Mouse (Mus musculus) lung, embryonic 14.5 days (tissue): ENCODE data around the gene Rsg1. TPM values are rescaled to one million over a fixed set of nuclear protein-coding genes. Genes with fewer than 3 reads are reported as not detected.

ENCODE experiments used
- ATAC-seq: fragments of 200-750 bp; cut with Nextera tagmentation; 2 replicates; pipeline ENCODE4 v1.8.0; 2017; ENCODE audit warnings: mild to moderate bottlenecking, moderate TSS enrichment, moderate library complexity; ENCODE audit not compliant: insufficient read depth
- DNase-seq: peaks from one replicate; pipeline ENCODE4 v3.0.0-alpha.2; 2015
- H3K27ac ChIP-seq: fragments of 300-500 bp; sonication (generic); 2 replicates; pipeline ENCODE4 v1.5.1; 2014; ENCODE audit warnings: low read depth, mild to moderate bottlenecking, moderate library complexity
- H3K27me3 ChIP-seq: fragments of 300-500 bp; sonication (generic); 2 replicates; pipeline ENCODE4 v1.6.1; 2014; ENCODE audit warnings: low read length, control low read depth; ENCODE audit not compliant: insufficient read depth
- H3K36me3 ChIP-seq: fragments of 300-500 bp; sonication (generic); 2 replicates; pipeline ENCODE4 v1.6.1; 2014; ENCODE audit warnings: control low read depth; ENCODE audit not compliant: insufficient read depth
- H3K4me1 ChIP-seq: fragments of 300-500 bp; sonication (generic); 2 replicates; pipeline ENCODE4 v1.6.1; 2014; ENCODE audit warnings: antibody characterized with exemption, control low read depth; ENCODE audit not compliant: insufficient read depth
- H3K4me2 ChIP-seq: fragments of 300-500 bp; sonication (generic); 2 replicates; pipeline ENCODE4 v1.6.1; 2014; ENCODE audit warnings: mild to moderate bottlenecking
- H3K4me3 ChIP-seq: fragments of 300-500 bp; sonication (generic); 2 replicates; pipeline ENCODE4 v1.5.1; 2014; ENCODE audit warnings: low read depth, low read length
- H3K9ac ChIP-seq: fragments of 300-500 bp; sonication (generic); 2 replicates; pipeline ENCODE4 v1.6.1; 2014
- H3K9me3 ChIP-seq: fragments of 300-500 bp; sonication (generic); 2 replicates; pipeline ENCODE4 v1.6.1; 2016; ENCODE audit warnings: low read depth, low read length, control low read depth
- CTCF ChIP-seq: IDR thresholded peaks from 2 replicates; pipeline ENCODE4 v1.5.1; 2016; ENCODE audit warnings: antibody characterized with exemption, low read depth
- WGBS: fragments of 180-500 bp; shearing (Covaris S2); extraction: QIAGEN DNeasy Blood & Tissue Kit; methylation state at CpG from one replicate; pipeline ENCODE4 v1.1.7; 2014; 5-methylcytosine and 5-hydroxymethylcytosine counted together
- polyA plus RNA-seq: library from polyadenylated mRNA; unstranded; fragments of >200 nt; fragmentation: Nextera tagmentation; extraction: Ambion mirVana; gene quantifications from 2 replicates; pipeline ENCODE4 v1.2.1, GENCODE M21; 2014

Gene Rsg1
- polyA plus RNA-seq, 1 experiment from 2014 or later: 6.3 TPM

DNA sequence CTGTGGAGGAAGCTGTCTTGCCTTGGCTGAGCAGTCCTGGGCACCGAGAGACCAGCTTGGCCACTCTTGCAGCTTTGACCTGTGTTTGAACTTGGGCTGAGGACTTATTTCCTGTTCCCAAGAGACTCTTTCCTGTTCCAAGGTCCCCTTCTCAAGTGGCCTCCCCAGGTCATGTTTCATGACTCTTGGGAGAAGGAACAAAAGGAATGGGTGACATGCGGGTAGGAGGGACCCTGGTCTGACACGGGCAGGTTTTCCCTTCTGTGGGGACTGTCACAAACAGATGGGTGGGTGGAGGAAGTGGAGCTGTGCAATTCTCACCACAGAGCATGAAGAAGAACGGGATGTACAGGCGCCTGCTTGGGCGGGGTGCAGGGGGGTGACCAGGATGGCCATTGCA is 58.0 kb downstream of the Rsg1 start:
- Histone ChIP-seq H3K9ac (no peak overlapping the region), H3K4me1 (peaks cover 6% of the 10 kb centered on the region), H3K27ac (no peak overlapping the region), H3K4me2 (no peak overlapping the region), H3K4me3 (no peak overlapping the region), H3K9me3 (no peaks in the 10 kb centered on the region), H3K27me3 (no peaks in the 10 kb centered on the region), H3K36me3 (no peaks in the 10 kb centered on the region)
- DNase-seq: peak; percentile 49
- no peak for TF ChIP-seq CTCF
- 46% methylated on average over 6 of the region's 6 CpGs for WGBS
- ATAC-seq: no peak

DNA sequence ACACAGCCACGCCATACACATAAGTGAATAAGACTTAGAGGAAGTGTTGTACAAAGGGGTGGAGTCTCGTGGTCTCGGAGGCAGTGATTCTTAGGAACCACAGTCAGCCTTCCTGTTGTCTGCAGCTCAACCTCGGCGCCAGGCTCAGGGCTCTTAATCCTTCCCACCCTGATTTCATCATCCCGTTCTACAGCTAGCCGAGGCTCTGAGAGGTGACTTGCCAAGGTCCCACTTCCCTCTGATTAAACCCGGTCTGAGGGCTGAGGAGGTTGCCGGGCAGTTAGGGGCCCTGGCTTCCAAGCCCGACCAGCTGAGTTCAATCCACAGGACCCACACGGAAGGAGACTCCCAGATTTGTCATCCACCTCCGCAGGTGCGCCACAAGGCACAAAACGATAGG is 59.1 kb downstream of the Rsg1 start:
- peak overlapping the region; percentile 54 for H3K4me2 ChIP-seq
- peak overlapping the region; percentile 11; the same call in 1 of the 2 replicates for H3K4me3 ChIP-seq
- H3K27me3 ChIP-seq: no peaks in the 10 kb centered on the region
- peak; percentile 6; the same call in 1 of the 2 replicates for ATAC-seq
- no peaks in the 10 kb centered on the region for H3K9me3 ChIP-seq
- H3K36me3 ChIP-seq: no peaks in the 10 kb centered on the region
- H3K4me1 ChIP-seq: peaks cover 14% of the 10 kb centered on the region
- no peak for TF ChIP-seq CTCF
- DNase-seq: peak; percentile 54
- 0 out of 2 replicates have a peak overlapping the region, but pooled peaks have one; percentile 13 for H3K9ac ChIP-seq
- peak overlapping the region; percentile 45; the same call in 1 of the 2 replicates for H3K27ac ChIP-seq
- WGBS: 15% methylated on average over 14 of the region's 14 CpGs

DNA sequence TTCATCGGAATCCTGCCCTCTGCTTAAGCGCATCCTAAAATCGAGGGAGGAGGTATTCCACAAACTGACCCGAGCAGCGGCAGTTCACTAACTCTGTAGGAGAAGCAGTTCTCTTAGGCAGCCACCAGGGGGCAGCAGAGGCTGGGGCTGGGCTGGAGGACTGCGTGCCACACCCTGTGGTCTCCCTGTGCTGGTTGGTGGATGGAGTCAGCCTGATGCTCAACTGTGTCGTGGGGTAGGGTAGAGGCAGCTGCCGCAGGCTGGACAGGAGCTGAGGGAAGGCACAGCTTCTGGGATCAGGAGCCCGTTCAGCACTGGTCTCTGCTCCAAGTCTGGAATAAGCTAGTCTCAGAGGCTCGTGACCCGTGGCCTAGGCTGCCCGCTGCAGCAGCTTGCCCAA is 59.5 kb downstream of the Rsg1 start:
- 0 out of 2 replicates have a peak overlapping the region, but pooled peaks have one; percentile 13 for H3K9ac ChIP-seq
- no peaks in the 10 kb centered on the region for H3K9me3 ChIP-seq
- TF ChIP-seq CTCF: peak; percentile 100
- peaks cover 17% of the 10 kb centered on the region for H3K4me1 ChIP-seq
- H3K27ac ChIP-seq: peak overlapping the region; percentile 45; the same call in 1 of the 2 replicates
- peak; percentile 81 for ATAC-seq
- peak overlapping the region; percentile 11; the same call in 1 of the 2 replicates for H3K4me3 ChIP-seq
- no peaks in the 10 kb centered on the region for H3K27me3 ChIP-seq
- H3K4me2 ChIP-seq: peak overlapping the region; percentile 54
- WGBS: 18% methylated on average over 12 of the region's 12 CpGs
- H3K36me3 ChIP-seq: no peaks in the 10 kb centered on the region
- DNase-seq: peak; percentile 92

DNA sequence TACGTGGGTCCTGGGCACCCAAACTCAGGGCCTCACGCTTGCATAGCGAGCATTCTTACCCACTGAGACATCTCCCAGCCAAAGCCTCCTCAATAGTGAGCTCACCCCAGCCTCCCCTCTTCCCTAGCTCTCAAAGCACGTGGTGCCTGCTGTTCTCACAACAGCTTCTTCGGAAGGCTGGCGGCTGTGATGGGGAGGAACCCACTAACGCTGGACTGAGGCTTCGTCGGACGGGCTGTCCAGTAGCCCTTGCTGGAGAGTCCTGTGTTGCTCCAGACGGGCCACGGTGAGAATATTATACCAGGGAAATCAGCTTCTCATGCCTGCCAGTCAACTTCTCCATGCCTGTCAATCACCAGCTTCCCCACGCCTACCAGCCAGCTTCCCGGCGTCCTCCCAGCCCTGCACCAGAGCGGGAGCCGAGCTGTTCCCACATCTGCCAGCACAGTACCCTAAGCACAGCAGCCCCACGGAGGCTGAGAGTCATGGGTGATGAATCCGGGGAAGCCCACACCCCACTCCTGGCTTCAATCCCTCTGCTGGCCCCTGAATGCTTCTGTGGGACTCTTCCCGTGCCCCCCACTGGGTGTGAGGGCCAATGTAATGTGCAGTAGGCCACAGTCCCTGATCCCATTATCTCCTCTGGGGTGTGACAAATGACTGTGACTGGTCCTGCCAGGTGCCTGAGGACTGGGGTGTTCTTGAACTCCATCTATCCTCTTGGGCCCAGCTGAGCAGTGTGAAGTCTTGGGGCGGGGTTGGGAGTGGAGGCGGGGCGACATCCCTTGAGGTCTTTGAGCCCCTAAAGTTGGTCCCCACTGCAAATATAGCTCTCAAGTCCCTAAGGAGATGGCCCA is 61.0 kb downstream of the Rsg1 start:
- Histone ChIP-seq H3K4me3 (no peak overlapping the region), H3K36me3 (no peaks in the 10 kb centered on the region), H3K27ac (0 out of 2 replicates have a peak overlapping the region, but pooled peaks have one; percentile 33), H3K9ac (no peak overlapping the region), H3K9me3 (no peaks in the 10 kb centered on the region), H3K27me3 (no peaks in the 10 kb centered on the region), H3K4me2 (0 out of 2 replicates have a peak overlapping the region, but pooled peaks have one; percentile 21), H3K4me1 (peaks cover 22% of the 10 kb centered on the region)
- 31% methylated on average over 23 of the region's 23 CpGs for WGBS
- no peak for ATAC-seq
- no peak for TF ChIP-seq CTCF
- DNase-seq: peak; percentile 32

Other genes with a start within 250 kb of the Rsg1 start
- gene Atp13a2, start 227.1 kb upstream of the Rsg1 start, polyA plus RNA-seq: 34.0 and 37.2 TPM in 2 replicates
- gene Mfap2, start 203.5 kb upstream of the Rsg1 start, polyA plus RNA-seq: 517 and 566 TPM in 2 replicates
- gene Crocc, start 153.4 kb upstream of the Rsg1 start, polyA plus RNA-seq: 7.4 and 9.8 TPM in 2 replicates
- gene Necap2, start 135.6 kb upstream of the Rsg1 start, polyA plus RNA-seq: 88.9 and 93.6 TPM in 2 replicates
- 0.20 and 0.34 TPM in 2 replicates for gene Spata21, start 125.6 kb upstream of the Rsg1 start, polyA plus RNA-seq
- gene Szrd1, start 74.2 kb upstream of the Rsg1 start, polyA plus RNA-seq: 29.8 and 32.5 TPM in 2 replicates
- 28.1 and 28.6 TPM in 2 replicates for gene Fbxo42, start 66.0 kb upstream of the Rsg1 start, polyA plus RNA-seq
- 20.1 and 21.1 TPM in 2 replicates for gene Arhgef19, start 25.5 kb downstream of the Rsg1 start, polyA plus RNA-seq
- 6.9 and 7.6 TPM in 2 replicates for gene Epha2, start 87.3 kb downstream of the Rsg1 start, polyA plus RNA-seq
- gene Fam131c, start 154.3 kb downstream of the Rsg1 start, polyA plus RNA-seq: 3.2 and 4.2 TPM in 2 replicates
- gene Clcnka, start 184.8 kb downstream of the Rsg1 start, polyA plus RNA-seq: 0.31 and 0.80 TPM in 2 replicates
- gene Clcnkb, start 202.1 kb downstream of the Rsg1 start, polyA plus RNA-seq: not detected in 2 replicates
- 0.80 and 3.2 TPM in 2 replicates for gene Hspb7, start 206.8 kb downstream of the Rsg1 start, polyA plus RNA-seq
- gene Srarp, start 222.1 kb downstream of the Rsg1 start, polyA plus RNA-seq: not detected in 2 replicates
- gene Zbtb17, start 230.7 kb downstream of the Rsg1 start, polyA plus RNA-seq: 27.2 and 30.6 TPM in 2 replicates